Mouse (Mus musculus) heart, adult 2 months (tissue): ENCODE results near the gene Mpz.

Experiments used
- EP300 ChIP-seq: fragments of 200-500 bp; IDR thresholded peaks from 2 replicates; pipeline ENCODE4 v1.6.1; 2011; ENCODE audit warnings: low read depth, low read length, control low read depth; ENCODE audit not compliant: insufficient read depth
- POLR2A ChIP-seq: fragments of 200-500 bp; IDR thresholded peaks from 2 replicates; pipeline ENCODE4 v1.6.1; 2011; ENCODE audit warnings: mild to moderate bottlenecking, low read depth, low read length, control low read depth; ENCODE audit not compliant: insufficient read depth

DNA sequence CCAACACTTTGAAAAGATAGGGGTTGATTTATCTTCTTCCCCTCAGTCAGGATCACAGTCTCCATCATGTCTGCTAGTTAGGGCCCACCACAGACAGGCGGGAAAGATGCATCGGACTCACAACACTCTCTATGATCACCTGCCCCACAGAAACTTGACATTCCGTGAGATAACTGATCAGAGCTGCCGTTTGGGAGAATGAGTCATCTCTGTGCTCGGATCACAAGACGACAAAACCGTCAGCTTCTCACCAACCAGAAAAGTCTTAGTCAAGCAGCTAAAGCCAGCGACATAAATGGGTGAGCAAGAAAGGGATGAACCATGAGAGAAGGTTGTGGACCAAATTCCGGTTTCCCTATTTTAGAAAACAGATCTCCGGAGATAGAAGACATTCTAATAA is 41.8 kb downstream of the Mpz start:
- TF ChIP-seq POLR2A = no peak
- no peak for TF ChIP-seq EP300
